Mouse (Mus musculus) kidney, adult 2 months (tissue): ENCODE measurements at regions not wholly inside any gene's neighbourhood (a gene's known extent, or its start where the extent isn't known, plus 50 kb on each side); places are given as distances from the start of the nearest gene placed in this dataset.

Source experiments
- DNase-seq: peaks from one replicate; pipeline ENCODE4 v3.0.0; 2021
- H3K27ac ChIP-seq: fragments of 200-500 bp; 2 replicates; pipeline ENCODE4 v1.5.1; 2012; ENCODE audit warnings: low read depth, low read length, control low read depth, inconsistent platforms; ENCODE audit not compliant: insufficient read depth
- H3K27me3 ChIP-seq: fragments of 200-500 bp; replicated peaks from 2 replicates; pipeline ENCODE4 v1.6.1; 2012; ENCODE audit warnings: mild to moderate bottlenecking, moderate library complexity, low read length, inconsistent platforms; ENCODE audit not compliant: control insufficient read depth, insufficient read depth
- H3K36me3 ChIP-seq: fragments of 200-500 bp; 2 replicates; pipeline ENCODE4 v1.6.1; 2012; ENCODE audit warnings: mild to moderate bottlenecking, moderate library complexity, low read length, inconsistent platforms; ENCODE audit not compliant: control insufficient read depth, insufficient read depth
- H3K4me1 ChIP-seq: fragments of 200-500 bp; 2 replicates; pipeline ENCODE4 v1.6.1; 2011; ENCODE audit warnings: low read length; ENCODE audit not compliant: control insufficient read depth, insufficient read depth
- H3K4me3 ChIP-seq: fragments of 200-500 bp; 2 replicates; pipeline ENCODE4 v1.5.1; 2011; ENCODE audit warnings: mild to moderate bottlenecking, low read depth, low read length, control low read depth; ENCODE audit not compliant: insufficient read depth
- CTCF ChIP-seq: fragments of 200-500 bp; conservative IDR thresholded peaks from 2 replicates; pipeline ENCODE4 v1.5.1; 2011; ENCODE audit warnings: low read depth, mild to moderate bottlenecking, control low read depth, low read length, moderate library complexity, mixed read lengths; ENCODE audit not compliant: insufficient read depth, insufficient read length
- POLR2A ChIP-seq: fragments of 200-500 bp; IDR thresholded peaks from one replicate; pipeline ENCODE4 v1.6.1; 2011; ENCODE audit warnings: low read depth, low read length, control low read depth
- WGBS: fragments of 180-500 bp; shearing (Covaris S2); methylation state at CpG from one replicate; pipeline ENCODE4 v1.1.7; 2018; 5-methylcytosine and 5-hydroxymethylcytosine counted together

DNA sequence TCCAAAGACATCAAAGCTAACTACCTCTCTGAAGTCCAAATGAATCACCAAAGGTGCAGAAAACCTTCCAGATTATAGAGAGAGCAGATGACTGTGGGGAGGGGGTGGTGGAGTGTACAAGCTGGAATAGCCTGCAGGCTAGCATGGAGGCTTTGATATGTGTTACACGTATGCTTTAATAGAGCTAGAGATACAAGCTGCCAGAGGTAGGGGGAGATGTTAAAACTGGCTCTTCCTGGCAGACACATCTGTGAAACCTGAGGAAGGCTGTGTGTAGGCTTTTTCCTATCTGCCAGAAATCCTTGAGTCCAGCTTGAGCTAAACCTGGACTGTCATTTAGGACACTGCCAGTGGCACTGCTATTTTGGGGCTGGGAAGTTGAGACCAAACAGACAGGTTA is 109.2 kb upstream of the Gm11232 start:
- WGBS: 49% methylated on average over 1 of the region's 1 CpGs
- TF ChIP-seq POLR2A (no peak), CTCF (no peak)

DNA sequence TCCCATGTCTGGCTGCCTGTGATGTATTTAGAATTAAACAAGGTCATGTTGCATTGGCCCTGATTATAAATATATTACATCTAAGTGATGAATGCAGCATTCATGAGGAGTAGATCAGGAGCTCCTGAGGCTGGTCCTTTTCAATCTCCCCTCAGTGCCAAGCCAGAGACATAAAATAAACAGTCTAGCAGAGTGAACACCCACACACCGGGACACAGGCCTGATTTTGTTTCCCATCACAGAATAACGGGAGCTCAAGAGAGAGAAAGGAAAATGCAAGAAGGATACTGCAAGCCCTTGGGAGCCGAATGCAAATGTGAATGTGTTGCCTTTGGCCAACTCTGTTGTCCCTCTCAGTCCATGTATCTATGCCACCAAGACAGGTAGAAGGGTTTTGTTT is 84.1 kb upstream of the Gm11232 start:
- Histone ChIP-seq H3K36me3 (no peaks in the 10 kb centered on the region), H3K27ac (no peak overlapping the region), H3K4me1 (no peaks in the 10 kb centered on the region), H3K4me3 (no peak overlapping the region), H3K27me3 (no peaks in the 10 kb centered on the region)
- DNase-seq: no peak
- no peak for TF ChIP-seq POLR2A
- no peak for TF ChIP-seq CTCF
- WGBS: 63% methylated on average over 3 of the region's 3 CpGs

More for the DNA sequence above, 109.2 kb upstream of the Gm11232 start:
- no peak overlapping the region for H3K27ac ChIP-seq
- no peaks in the 10 kb centered on the region for H3K27me3 ChIP-seq
- no peak overlapping the region for H3K4me3 ChIP-seq
- no peaks in the 10 kb centered on the region for H3K36me3 ChIP-seq
- no peak for DNase-seq
- no peaks in the 10 kb centered on the region for H3K4me1 ChIP-seq

DNA sequence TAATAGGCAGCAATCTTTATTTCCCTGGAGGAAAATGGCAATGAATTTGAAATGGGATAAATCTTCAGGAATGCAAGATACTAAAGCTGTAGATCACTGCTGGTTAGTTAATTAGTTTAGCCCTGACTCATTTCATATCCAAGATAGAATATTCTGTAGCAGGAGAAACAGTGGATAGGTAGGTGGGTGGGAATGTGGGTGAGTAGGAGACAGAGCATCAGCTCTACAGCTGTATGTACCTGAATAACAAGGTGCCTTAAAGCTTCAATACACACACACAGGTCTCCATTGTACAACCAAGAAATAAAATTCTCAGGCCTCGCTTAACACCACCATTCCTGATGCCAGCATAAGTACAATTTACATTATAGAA is 83.0 kb upstream of the Gm11232 start:
- no peak overlapping the region for H3K4me3 ChIP-seq
- TF ChIP-seq CTCF (no peak), POLR2A (no peak)
- WGBS: 93% methylated on average over 1 of the region's 1 CpGs
- no peaks in the 10 kb centered on the region for H3K4me1 ChIP-seq
- no peaks in the 10 kb centered on the region for H3K36me3 ChIP-seq
- no peaks in the 10 kb centered on the region for H3K27me3 ChIP-seq
- DNase-seq: no peak
- no peak overlapping the region for H3K27ac ChIP-seq

DNA sequence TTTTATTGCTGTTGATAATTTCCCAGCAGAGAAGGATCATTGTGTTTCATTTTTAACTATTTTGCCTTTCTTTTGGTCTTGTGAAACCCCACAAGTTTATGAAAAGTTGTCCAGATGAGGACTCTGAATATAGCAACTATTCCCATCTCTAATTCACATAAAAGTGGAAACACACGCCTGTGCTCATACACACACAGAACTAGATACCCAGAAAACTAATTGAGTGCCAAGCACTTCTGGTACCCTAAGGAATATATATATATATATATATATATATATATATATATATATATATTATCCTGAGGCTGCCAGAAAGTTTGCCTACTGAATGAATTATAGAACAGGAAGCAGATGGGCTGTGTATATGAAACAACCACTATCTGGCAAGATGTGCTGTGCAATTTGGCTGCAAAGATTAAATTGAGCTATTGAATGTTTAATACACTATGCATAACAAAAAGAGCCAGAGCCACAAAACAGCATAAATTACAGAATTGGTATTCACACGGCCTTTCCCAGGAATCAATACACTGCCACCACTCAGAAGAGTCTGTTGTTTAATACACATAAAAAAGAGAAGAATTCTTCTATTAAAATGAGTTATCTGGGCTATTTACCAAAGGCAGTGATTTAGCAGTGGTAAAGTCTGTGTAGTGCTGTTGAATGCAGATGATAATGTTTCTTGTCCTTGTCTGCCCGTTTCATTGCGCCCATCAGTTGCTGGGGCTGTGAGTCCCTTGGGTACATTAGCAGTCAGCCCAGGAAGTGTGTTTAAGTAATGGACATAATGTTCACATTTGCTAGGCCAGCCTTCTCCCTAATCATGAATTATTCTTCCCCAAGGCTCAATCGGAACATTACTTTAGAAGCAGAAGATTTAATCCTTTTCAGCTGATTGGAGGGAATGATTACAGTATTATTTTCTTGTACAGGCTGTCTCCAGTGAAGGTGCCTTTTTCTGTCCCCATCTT is 82.3 kb upstream of the Gm11232 start:
- Histone ChIP-seq H3K4me1 (no peaks in the 10 kb centered on the region), H3K27me3 (no peaks in the 10 kb centered on the region), H3K4me3 (no peak overlapping the region), H3K27ac (no peak overlapping the region), H3K36me3 (no peaks in the 10 kb centered on the region)
- WGBS: 51% methylated on average over 5 of the region's 5 CpGs
- TF ChIP-seq CTCF (no peak), POLR2A (no peak)
- no peak for DNase-seq

DNA sequence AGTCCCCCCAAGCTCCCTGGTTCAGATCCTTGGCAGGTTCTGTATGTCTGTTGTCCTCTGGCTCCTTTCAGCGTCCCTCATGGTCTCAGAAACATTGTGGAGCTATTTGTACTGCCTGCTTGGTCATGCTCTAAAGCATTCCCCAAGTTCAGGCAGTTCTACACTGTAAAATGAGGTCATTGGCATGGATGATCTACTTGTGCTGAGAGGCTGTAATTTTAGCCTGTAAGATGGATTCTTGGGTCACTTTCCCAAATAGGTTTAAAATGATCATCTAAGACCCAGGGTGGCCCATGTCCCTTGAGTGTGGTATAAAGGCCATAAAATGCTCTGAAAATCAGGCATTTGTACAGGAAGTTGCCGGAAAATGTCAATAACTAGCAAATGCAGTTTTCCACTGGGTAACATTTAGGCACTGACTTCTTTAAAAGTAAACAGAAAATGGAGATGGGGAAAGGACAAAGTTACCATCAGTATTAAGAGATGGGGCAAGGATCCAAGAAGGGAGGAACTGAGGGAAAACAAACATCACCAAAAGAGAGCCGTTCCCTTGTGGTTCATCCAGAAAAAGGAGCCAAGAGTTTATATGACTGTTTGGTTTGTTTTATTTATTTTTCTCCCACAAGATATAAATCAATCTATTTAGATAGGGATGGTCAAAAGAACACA is 81.5 kb upstream of the Gm11232 start:
- 28% methylated on average over 3 of the region's 3 CpGs for WGBS
- H3K4me3 ChIP-seq: no peak overlapping the region
- TF ChIP-seq POLR2A: no peak
- TF ChIP-seq CTCF: no peak
- no peaks in the 10 kb centered on the region for H3K4me1 ChIP-seq
- DNase-seq: peak; percentile 64
- no peaks in the 10 kb centered on the region for H3K27me3 ChIP-seq
- no peaks in the 10 kb centered on the region for H3K36me3 ChIP-seq
- H3K27ac ChIP-seq: peak overlapping the region; percentile 43; the same call in 1 of the 2 replicates

DNA sequence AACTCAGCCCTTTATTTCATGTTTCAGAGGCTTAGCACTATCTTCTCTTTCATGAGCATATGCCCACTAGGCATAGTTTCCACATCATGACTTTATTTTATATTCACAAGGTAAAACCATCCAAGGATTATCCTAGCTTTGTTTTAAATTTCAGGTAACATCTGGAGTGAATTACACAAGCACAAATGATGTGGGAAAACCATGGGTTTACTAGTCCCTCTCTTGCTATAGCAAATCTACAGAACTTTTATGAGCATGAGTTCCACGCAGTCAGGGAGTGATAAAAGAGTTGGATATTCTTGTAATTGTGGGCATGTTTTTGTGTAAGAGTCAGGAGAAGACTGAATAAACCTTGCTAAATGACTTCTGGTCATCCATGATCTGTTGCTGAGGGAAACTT is 78.0 kb upstream of the Gm11232 start:
- H3K4me1 ChIP-seq: no peaks in the 10 kb centered on the region
- WGBS: 93% methylated on average over 1 of the region's 1 CpGs
- no peak overlapping the region for H3K27ac ChIP-seq
- TF ChIP-seq CTCF (no peak), POLR2A (no peak)
- no peak for DNase-seq
- no peaks in the 10 kb centered on the region for H3K36me3 ChIP-seq
- H3K27me3 ChIP-seq: no peaks in the 10 kb centered on the region
- H3K4me3 ChIP-seq: no peak overlapping the region

DNA sequence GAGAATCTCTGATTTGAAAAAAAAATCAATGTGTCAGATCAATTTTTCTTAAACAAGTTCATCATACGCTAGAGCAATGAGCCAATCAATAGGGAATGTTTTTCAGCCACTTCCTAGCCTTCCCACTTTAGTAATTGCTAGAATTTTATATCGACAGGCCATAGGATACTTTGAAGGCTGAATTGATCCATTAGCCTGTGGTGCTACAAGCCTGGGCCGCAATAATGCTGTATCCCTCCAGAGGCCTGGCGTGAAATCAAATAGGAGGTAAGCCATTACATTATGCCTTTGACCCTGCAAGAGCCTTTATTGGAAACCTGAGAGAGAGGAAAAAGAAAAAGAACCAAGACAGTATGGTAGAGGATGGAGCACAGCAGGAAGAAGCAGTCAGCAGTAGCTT is 53.7 kb upstream of the Gm11232 start:
- no peak overlapping the region for H3K4me3 ChIP-seq
- no peak for DNase-seq
- 89% methylated on average over 4 of the region's 4 CpGs for WGBS
- H3K27ac ChIP-seq: no peak overlapping the region
- no peaks in the 10 kb centered on the region for H3K4me1 ChIP-seq
- TF ChIP-seq CTCF (no peak), POLR2A (no peak)
- H3K27me3 ChIP-seq: no peaks in the 10 kb centered on the region
- H3K36me3 ChIP-seq: no peaks in the 10 kb centered on the region
